Mouse (Mus musculus) heart, postnatal 4 days (tissue): ENCODE results near the gene Cntn5. TPM values are rescaled to one million over a fixed set of nuclear protein-coding genes. Genes with fewer than 3 reads are reported as not detected.

ENCODE experiments used
- DNase-seq: peaks from one replicate; pipeline ENCODE4 v3.0.0; 2021
- total RNA-seq, 2 experiments: library from RNA; stranded (reverse); gene quantifications; 2 replicates each; pipeline ENCODE4 v1.2.3; 2021

Cntn5 gene
- total RNA-seq, 2 experiments from 2014 or later: 0.10 to 0.16 TPM

DNA sequence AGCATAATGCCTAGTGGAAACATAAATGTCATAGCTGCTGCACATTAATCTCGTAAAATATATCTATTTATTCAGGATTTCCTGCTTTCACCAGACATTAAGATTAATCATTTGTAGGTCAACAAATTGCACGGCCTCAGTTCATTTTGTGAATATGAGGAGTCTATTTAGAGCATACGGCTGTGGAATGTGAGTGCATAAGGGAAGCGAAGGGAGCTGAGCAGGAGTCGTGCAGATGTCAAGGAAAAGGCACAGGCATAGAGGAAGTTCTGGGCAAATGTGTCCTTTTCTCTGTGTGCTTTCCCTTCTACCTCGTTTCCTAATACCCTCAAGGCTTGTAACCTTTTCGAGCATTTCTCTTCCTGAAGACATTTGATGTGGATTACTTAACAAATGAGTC, 504.5 kb downstream of the Cntn5 start:
- DNase-seq: no peak

DNA sequence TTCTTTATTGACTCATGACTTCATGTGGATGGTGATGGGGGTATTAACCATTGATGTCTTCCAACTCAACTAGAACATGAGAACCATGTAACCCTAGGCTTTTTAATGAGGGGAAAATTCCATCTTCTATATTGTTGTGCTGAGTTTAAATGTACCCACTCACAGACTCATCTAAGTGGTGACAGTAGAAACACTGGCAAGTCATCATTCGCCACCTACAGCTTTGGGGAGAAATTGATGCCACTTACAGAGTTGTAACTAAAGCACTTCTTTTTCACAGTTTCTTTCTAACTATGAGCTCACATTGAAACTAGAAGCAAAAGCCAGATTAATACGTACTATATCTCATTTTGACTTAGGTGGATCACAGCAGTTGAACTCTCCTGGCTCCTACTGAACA, 514.7 kb downstream of the Cntn5 start:
- no peak for DNase-seq

DNA sequence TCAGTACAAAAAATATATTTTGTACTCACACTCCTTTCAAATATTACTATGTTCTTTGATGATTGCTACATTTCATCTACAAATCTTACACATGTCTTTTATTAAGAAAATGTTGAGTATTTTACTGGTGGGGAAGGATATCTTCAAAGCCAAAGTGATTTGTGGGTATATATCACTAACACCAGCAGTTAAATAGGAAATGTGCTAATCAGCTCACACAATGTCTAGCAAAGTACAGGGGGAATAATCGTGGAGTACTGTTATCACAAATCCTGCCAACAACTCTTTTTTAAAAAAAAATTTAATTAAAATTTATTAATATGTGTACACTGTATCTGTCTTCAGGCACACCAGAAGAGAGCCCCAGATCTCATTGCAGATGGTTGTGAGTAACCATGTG, 520.1 kb downstream of the Cntn5 start:
- no peak for DNase-seq

DNA sequence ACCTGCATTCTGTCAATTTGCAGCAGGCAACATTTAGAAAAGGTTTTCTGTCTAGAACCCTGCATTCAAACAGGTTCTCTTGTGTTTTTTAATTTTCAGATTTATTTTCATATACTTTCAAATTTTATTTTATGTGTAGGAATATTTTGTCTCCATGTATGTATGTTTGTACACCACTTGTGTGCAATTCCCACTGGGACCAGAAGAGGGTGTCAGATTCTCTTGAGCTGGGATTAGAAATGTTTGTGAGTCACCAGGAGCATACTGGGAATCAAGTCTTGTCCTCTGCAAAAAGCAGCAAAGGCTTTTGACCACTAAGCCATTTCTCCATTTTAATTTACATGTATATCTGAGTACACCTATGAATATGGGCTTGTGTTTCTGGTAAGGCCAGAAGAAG, 521.4 kb downstream of the Cntn5 start:
- no peak for DNase-seq

DNA sequence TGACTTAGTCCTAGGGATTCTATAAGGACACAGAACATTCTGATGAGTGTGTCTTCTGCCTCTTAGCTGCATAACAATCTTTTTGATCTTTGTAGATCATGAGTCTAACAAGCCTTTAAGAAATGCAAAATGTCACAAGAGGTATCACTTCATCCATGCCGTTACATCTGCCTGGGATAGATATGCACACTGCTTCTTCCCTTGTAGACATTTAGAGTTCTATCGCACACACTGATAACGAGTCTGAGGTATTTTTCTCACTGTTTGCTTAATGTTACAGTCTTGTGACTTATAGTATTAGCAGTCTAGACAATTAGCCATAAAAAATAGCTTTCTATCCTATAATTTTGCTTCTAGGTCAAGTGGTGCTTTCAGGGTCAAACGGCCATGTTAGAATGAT, 522.9 kb downstream of the Cntn5 start:
- no peak for DNase-seq

DNA sequence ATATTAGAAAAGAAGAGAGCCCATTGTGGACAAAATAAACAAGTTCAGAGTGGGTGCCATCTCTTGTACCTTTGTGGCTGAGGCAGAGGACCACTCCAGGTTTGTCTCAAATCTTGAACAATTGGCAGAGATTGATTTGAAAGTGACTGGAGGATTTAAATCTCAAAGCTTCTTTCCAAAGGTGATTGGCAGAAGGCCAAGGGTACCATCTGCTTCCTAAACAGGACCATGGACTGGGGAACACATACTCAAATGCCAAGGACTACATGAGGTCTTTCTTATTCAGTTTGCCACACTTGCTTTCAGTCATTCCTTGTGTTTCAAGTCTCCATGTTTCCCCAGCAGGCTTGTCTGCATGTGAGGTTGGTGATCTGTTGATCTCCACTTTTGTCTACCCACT, 528.3 kb downstream of the Cntn5 start:
- no peak for DNase-seq

DNA sequence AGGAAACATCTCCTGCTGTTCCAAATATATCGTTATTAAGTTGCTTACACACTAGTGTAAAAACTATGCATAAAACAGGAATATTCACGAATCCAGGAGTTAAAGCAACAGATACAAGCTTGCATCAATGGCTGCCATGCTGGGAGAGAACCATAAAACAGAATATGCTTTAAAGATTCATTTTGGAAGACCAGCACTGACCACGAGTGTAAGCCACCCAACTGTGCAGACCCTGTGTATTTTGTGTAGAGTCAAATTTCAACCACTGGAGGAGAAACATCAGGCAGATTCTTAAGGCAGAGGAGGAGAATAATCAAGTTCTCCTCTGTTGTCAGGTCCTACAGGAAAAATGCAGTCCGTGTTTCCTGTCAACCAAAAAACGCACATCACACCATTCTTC, 535.6 kb downstream of the Cntn5 start:
- DNase-seq: no peak

DNA sequence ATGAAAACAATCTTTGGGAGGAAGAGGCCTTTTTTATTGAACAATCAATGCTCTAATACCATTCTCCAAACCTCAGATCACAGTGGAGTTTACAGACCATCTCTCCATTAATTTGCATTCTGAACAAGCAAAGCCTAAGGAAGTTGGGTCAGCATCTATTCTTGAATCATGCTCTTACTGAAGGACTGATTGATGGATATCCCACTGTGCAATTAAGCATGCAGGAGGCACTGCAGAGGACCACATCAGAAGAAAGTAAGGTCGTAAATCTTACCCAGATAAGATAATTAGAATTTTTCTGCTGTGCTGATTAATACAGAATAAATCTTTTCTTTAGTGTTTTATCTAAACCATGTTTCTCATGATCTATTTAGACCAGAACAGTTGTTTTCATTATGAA, 536.2 kb downstream of the Cntn5 start:
- no peak for DNase-seq

DNA sequence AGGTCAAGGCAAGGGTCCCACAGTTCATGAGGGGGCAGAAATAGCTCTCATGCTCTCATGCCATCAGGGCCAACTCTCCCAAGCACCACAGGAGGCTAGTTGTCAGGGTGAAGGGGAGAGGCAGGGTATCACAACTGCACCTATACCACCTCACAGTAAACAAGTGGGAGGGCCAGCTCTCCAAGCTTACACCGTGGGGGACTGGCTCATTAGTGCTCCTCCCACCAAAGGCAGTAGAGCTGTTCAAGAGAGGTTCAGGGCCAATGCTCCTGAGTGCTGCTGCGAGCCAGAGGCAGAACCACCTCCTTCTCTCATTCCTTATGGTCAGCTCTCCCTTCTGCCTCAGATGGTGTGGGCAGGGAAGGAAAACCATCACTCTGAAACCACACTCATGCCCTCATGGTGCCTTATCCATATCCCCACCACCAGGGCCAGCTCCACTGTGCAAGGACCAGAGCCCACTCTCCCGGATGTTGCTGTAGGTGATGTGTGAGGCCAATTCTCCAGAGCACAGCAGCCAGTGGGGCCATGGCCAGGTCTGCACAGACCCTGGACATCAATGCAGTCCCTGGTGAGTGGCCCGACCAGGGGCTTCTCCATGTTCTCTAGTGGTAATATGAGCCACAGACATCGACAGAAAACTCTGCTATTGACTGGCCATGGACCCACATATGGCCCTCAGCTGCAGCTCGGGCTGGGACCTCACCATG, 538.2 kb downstream of the Cntn5 start:
- no peak for DNase-seq

DNA sequence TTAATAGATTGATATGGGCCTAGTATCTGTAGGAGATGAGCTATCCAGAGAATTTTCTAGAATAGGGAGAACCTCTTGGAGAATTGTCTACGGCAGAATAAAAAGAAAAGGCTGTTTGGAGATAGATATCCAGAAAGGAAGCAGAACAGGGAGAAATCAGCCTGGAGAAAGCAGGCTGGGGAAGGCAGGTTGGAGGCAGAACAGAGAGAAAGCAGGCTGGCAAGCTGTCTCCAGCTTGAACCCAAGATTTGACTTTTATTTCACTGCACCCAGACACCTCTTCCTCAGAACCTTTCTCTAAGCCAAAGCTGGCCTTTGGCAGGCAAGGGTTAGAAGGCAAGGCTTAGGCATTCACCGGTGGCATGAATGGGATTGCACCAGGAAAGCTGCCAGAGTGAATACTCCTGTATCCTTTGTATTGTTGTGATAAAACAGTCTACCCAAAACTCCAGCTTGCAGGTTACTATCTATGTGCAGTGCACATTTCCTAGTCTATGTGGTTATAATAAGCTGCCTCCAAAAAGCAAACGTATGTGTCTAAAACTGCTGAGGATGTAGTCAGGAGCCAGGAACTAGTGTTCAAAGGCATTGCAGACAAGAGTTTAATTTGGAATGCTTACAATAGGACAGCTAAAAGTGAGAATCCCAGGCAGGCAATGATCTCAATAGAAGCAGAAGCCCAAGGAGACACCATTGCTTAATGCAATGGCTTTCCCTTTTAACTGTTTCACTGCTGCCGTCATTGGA, 553.5 kb downstream of the Cntn5 start:
- DNase-seq: no peak

DNA sequence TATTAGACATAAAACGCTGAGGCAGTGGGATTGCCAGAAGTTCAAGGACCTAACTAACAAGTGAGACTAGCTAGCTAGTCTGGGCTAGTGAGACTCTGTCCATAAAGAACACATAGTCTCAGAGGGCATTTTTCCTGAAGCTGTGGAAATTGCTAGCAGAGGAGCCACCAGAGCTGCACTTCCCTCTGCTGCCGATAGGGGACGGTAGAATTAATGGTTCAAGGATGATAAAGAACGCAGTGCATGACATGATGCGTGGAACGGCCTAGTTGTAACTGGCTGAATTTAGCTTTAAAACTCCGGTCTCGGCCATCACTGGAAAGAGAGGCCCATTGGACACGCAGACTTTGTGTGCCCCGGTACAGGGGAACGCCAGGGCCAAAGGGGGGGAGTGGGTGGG, 555.8 kb downstream of the Cntn5 start:
- DNase-seq: no peak

DNA sequence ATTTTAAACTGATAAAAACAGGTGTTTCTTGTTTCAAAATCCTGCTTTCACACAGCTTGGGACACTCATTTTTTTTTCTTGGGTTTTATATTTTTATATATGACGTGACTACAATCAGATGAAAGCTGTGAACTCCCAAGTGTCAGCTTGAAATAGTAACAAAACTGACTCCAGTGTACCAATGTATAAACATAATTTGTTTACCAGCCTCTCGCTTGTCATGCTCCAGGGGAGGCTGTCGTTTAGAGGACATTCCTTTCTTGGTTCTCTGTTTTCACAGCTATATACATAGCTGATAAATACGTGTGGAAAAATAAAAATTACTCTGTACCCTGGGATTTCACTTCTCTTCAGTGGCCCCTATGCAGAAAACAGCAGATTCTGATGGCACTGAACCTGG, 556.4 kb downstream of the Cntn5 start:
- DNase-seq: no peak

DNA sequence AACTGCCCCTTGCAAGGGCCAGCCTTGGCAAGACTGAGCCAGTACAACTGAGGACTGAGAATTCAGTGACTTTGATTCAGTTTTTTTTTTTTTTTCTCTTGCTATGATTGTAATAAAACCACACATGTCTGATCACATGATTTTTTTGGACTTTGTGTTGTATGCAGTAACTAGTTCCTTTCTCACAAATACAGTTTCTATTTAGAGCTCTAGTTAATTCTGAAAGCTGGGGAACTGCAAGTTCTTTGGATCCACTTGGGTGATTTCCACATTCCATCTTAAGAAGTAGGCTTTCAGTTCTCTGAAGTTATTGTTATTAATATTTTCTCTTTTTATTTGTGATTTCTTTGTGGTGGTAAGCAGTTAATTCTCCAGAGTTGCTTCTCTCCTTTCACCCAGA, 563.8 kb downstream of the Cntn5 start:
- no peak for DNase-seq

DNA sequence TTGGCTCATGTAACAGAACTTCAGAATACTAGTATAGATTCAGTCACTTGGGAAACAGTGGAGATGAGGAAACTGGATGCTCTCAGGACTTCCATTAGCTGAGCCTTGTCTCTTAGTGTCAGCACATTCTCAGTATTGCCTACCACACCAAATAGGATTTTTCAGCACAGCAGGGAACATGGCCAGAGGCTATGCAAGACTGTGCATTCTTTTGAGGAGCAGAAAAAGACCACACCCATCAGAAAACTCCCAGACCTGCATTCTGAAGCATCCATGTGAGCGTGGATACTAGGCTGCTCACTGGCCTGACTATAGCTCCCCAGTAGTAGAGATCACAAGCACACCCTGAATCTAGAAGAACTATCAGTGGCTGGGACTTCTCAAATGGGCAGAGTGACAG, 564.9 kb downstream of the Cntn5 start:
- no peak for DNase-seq

DNA sequence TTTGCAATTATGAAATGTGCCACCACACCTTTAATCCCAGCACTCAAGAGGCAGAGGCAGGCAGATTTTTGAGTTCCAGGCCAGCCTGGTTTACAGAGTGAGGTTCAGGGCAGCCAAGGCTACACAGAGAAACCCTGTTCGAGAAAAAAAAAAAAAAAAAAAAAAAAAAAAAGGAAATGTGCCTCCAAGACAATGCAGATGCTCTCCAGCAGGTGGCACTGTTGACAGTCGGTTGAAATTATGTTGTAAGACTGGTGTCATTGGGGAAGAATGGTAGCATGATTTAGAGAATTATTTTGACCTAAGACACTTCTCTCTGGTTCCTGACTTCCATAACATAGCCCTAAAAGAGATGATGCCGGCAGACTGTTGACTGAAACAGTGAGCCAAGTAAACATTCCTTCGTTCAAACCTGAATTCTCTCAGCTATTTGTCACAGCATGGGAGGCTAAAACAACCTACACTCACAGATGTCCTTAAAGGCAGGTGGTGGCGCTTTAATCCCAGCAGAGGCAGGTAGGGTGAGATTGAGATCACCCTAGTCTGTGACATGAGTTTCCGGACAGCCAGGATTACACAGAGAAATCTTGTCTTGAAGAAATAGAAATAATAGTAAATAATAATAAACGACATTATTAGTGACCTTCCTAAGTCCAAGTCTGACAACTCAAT, 579.7 kb downstream of the Cntn5 start:
- DNase-seq: peak; percentile 59

DNA sequence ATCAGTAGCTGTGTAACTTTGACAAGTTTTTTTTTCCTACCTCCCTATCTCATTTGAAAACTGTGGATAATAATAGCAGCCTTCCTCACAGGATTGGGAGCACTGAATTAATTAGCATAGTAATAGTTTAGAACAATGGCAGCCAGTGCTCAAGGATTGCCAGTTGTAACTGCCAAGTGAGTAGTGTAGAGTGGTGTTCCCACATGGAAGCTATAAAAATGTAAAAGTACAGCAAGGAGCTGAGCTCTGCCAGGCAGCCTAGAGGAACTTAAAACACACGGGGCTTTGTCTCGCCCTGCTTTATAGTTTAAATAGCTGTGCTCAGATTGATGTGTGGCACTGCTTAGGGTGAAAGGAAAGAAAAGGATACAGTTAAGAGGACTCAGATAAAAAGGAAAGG, 635.2 kb downstream of the Cntn5 start:
- DNase-seq: no peak

DNA sequence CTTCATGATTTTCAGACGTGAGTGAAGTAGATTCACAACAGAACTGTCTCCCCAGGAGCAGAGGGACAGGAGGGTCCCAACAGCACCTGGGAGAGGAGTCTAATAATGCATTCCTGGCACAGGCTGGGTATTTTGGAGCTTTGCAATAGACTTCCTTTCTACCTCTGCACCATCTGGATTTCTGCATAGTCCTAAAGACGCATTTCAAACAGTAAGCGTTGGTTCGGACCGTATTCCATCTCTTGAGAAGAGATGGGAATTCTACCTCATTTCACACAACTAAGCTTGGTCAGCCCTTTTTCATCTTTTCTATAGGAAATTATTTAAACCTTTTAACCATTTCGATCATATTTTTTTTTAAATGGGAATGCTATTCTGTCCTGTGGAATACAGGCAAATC, 635.7 kb downstream of the Cntn5 start:
- no peak for DNase-seq

DNA sequence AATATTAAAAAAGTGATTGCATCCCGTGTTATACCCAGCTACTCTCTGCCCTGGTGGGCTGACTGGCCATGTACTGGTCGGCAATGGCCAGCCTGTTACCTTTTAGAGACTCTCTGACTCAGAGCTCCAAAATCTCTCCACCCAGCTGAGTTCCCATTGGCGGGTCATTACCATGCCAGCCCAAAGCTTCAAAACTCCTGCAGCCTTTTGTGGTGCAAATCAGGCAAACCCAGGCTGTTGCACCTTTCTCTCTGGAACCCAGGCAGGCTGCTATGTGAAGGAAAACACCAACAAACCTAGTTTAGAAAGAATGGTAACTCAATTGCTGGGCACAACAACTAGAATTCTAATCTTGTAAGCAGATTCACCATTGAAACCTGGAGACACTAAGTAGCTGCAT, 639.0 kb downstream of the Cntn5 start:
- DNase-seq: no peak

DNA sequence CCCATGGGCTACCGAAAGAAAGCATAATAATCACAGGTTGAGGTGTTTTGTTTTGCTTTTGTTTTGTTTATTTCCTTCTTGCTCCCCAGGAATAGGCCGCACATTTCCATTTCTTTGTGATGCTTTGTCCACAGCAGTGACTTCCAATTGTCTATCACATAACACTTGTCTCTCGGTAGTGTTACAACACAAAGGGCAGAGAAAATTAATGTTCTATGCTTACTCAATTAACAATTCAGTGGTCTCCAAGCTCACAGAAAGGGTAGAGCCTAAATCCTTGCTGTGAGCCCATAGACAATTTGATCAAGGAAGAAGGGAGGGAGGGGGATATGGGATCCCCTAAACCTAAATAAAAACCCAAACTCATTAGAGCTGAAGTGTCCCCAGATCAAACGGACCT, 671.2 kb downstream of the Cntn5 start:
- DNase-seq: no peak

DNA sequence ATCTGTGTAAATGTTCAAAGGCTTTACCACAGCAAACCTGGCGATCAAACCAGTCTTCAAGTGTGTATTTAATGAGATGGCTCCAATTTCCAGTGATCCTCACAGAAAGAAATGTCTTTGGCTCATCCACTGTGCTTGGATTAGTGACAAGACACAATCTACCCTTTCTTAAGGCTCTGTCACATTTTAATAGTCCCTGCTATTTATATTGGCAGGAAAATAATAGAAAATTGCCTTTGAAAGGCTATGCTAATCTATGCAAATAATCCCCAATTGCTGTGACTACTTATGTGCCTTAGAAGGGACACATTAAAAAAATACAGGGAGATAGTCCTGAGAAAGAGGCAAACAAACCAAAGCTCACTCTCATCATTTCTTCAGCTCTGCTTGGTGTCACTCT, 672.5 kb downstream of the Cntn5 start:
- DNase-seq: no peak

DNA sequence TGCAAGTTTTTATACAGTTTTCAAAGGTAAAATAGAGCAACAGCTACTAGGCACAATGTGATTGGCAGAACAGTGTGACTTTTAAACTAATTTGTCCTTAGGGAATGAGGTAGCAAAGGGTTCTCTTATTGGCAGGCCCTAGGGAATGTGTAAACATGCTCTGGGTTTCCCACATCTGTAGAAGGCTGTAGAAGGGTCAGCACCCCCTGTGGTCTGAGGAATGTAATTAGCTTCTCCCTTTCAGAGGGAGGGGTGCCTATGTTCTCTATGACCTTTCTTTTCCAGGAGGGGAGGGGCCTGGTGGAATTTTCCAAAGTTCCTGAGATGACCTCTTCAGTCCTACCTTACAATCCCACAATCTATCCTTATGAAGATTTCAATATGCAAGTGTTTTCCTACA, 673.6 kb downstream of the Cntn5 start:
- no peak for DNase-seq

DNA sequence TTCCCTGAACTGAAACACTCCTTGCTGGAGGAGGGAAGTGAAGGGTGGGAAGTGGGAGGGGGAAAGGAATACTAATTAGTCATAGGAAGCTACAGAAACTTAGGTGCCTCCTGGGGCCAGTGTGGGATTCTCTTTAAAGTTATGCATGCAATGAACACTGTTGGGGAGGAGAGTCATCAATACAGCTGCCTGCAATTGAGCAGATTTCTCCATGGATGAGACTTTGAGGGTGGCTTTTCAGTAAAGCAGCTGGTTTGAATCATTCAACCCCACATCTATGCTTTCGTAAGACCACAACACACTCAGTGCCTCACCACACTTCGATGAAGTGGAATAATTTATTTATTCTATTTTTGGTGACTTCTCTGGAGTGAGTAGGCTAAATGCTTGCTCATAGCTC, 674.9 kb downstream of the Cntn5 start:
- DNase-seq: no peak

DNA sequence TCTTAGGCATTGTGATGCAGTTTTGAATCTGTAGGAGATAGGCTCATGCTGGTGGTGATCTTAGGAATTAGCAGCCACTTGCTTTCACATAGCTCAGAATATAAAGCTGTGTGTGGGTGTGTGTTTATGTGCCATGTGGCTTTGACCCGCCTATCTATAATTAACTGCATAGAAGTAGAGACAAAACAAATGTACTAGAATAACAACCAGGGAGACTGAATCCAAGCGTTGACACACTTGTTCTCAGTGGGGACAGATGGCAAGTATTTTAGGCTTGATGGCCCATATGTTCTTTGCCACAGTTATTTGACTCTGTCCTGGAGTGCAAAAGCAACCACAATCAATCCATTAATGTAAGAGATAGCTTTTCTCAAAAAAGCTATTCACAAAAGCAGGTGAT, 678.6 kb downstream of the Cntn5 start:
- DNase-seq: no peak

DNA sequence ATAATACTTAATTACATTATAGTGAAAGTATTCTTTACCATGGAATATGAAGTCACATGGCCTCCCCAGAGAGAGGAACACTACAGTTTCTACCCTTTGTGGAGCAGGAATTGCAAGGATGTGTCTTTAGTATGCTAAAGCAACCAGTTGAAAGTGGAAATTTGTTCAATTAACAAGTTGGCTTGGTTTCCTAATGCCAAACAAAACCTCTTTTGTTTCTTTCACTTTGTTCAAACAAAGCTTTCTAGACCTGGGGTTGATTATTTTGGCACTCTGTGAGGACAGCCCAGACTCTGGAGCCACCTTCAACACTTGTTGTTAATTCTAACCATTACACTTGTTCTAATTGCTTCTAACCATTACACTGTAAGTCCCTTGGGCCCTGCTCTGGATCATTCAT, 718.5 kb downstream of the Cntn5 start:
- no peak for DNase-seq
